Mouse (Mus musculus) hindbrain, embryonic 15.5 days (tissue): ENCODE results near the gene Aass. TPM values are rescaled to one million over a fixed set of nuclear protein-coding genes. Genes with fewer than 3 reads are reported as not detected.

Experiments used
- polyA plus RNA-seq: library from polyadenylated mRNA; unstranded; fragments of >200 nt; fragmentation: Nextera tagmentation; extraction: Ambion mirVana; gene quantifications from 2 replicates; pipeline ENCODE4 v1.2.1, GENCODE M21; 2015

Aass gene
- polyA plus RNA-seq, 1 experiment from 2014 or later = 0.62 TPM

Other genes with a start within 250 kb of the Aass start
- gene Fezf1, start 115.4 kb upstream of the Aass start, polyA plus RNA-seq = not detected in 2 replicates